Mouse (Mus musculus): ENCODE data around the gene Rs1. TPM values are rescaled to one million over a fixed set of nuclear protein-coding genes. Genes with fewer than 3 reads are reported as not detected.

The Rs1 gene
- polyA plus RNA-seq, 1 experiment = 0.02 TPM

DNA sequence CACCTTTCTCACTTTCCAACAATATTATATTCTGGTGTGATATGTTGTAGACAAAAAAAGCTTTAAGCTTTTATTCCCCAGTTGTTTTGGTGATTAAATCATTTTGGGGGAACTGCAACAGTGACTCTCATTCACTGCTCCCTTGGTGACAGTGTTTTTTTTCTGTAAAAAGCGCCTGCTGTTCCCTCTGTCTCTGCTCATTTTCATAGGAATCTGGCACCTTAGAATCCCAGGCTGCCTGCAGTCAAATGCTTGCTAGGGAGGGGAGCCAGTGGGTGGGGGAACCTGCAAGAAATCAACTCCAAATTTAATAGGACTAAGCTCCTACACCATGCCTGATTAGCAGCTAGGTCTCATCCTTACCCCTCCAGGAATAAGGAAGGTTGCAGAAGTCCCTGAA, 5.2 kb downstream of the Rs1 start:
- H3K27me3 ChIP-seq (ENCODE audit: control insufficient read depth, insufficient read depth, low read length) = no peaks in the 10 kb centered on the region
- no peak overlapping the region for H3K27ac ChIP-seq (ENCODE audit: control insufficient read depth, insufficient read depth, low read depth, low read length)
- H3K4me1 ChIP-seq (ENCODE audit: control insufficient read depth, insufficient read depth, low read length) = no peaks in the 10 kb centered on the region
- no peak overlapping the region for H3K4me3 ChIP-seq (ENCODE audit: control insufficient read depth, low read depth, low read length)
- TF ChIP-seq CTCF (IDR thresholded peaks at IDR 0.05; ENCODE audit: control insufficient read depth, insufficient read depth, insufficient replicate concordance, low read depth, low read length) (no peak), POLR2A (IDR thresholded peaks at IDR 0.05; ENCODE audit: control insufficient read depth, low read depth, low read length) (no peak)
- no peaks in the 10 kb centered on the region for H3K36me3 ChIP-seq (ENCODE audit: control insufficient read depth, insufficient read depth, low read length)

DNA sequence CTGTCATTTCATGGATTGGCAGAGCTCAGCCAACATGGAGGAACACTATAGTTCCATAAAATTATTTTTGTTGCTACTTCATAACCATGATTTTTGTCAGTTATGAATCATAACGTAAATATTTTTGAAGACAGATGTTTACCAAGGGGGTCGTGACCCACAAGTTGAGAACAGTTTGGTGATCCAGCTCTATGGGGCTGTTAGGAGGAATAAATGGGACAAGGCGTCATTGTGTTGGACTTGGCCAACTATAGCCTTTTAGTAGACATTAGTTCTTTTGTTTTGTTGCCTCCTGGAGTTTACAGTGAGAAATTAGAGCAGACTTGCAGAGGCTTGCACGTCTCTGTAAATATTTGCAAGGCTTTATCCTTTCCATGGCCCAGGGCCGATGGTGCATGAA, 14.5 kb downstream of the Rs1 start:
- Histone ChIP-seq H3K27me3 (ENCODE audit: control insufficient read depth, insufficient read depth, low read length) (no peaks in the 10 kb centered on the region), H3K36me3 (ENCODE audit: control insufficient read depth, insufficient read depth, low read length) (no peaks in the 10 kb centered on the region), H3K4me1 (ENCODE audit: control insufficient read depth, insufficient read depth, low read length) (no peaks in the 10 kb centered on the region), H3K27ac (ENCODE audit: control insufficient read depth, insufficient read depth, low read depth, low read length) (no peak overlapping the region), H3K4me3 (ENCODE audit: control insufficient read depth, low read depth, low read length) (no peak overlapping the region)
- TF ChIP-seq POLR2A (IDR thresholded peaks at IDR 0.05; ENCODE audit: control insufficient read depth, low read depth, low read length) (no peak), CTCF (IDR thresholded peaks at IDR 0.05; ENCODE audit: control insufficient read depth, insufficient read depth, insufficient replicate concordance, low read depth, low read length) (no peak)

DNA sequence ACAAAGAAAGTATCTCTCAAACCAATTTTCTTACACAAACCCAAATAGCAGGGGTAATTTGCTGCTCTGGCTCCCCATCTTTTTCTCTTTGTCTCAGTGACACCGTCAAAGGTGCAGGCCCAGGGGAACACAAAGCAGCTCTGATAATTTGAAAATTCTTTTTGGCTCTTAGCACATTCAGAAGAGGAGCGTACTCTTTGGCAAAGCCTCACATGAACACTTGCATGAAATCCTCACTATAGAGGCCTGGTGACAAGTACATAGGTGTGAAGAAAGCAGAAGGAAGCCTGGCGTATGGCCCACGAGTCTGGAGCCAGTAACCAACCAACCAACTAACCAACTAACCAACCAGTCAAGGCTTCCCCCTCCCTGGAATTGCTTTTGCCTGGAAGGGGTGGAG, 27.1 kb downstream of the Rs1 start:
- no peaks in the 10 kb centered on the region for H3K36me3 ChIP-seq (ENCODE audit: control insufficient read depth, insufficient read depth, low read length)
- TF ChIP-seq CTCF (IDR thresholded peaks at IDR 0.05; ENCODE audit: control insufficient read depth, insufficient read depth, insufficient replicate concordance, low read depth, low read length) (no peak), POLR2A (IDR thresholded peaks at IDR 0.05; ENCODE audit: control insufficient read depth, low read depth, low read length) (no peak)
- H3K4me1 ChIP-seq (ENCODE audit: control insufficient read depth, insufficient read depth, low read length) = no peaks in the 10 kb centered on the region
- H3K4me3 ChIP-seq (ENCODE audit: control insufficient read depth, low read depth, low read length) = no peak overlapping the region
- H3K27ac ChIP-seq (ENCODE audit: control insufficient read depth, insufficient read depth, low read depth, low read length) = no peak overlapping the region
- H3K27me3 ChIP-seq (ENCODE audit: control insufficient read depth, insufficient read depth, low read length) = no peaks in the 10 kb centered on the region

DNA sequence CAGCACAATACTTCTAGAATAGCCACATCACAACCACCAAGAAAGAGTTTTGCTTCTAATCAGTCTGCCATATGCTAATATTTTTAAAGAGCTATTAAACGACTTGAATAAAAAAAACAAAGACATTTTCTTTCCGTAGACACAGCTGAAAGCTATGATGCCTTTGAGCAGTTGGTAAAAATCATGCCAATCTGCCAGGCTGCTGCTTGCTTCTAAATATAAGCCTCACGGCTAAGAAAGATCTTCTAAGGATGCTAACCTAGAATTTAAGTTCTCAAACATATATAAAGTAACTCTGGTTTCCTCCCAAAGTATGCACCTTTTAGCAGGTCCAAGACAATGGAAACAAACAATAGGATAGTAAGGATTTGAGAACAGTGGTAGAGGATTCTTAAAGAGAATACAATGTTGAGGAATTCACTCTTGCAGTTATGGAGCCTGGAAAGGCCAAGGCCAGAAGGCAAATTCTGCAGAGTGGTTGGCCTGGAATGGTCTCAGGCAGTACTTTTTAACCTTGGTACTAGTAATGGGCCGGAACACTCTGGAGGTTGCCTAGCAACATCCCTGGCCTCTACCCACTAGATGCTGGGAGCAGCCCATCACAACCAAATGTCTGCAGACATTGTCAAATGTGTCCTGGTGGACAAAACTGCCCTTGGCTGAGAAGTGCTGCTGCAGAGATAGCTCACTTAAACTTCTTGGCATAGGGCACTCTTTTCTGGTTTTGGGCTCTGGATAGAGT, 36.8 kb downstream of the Rs1 start:
- H3K27me3 ChIP-seq (ENCODE audit: control insufficient read depth, insufficient read depth, low read length) = no peaks in the 10 kb centered on the region

DNA sequence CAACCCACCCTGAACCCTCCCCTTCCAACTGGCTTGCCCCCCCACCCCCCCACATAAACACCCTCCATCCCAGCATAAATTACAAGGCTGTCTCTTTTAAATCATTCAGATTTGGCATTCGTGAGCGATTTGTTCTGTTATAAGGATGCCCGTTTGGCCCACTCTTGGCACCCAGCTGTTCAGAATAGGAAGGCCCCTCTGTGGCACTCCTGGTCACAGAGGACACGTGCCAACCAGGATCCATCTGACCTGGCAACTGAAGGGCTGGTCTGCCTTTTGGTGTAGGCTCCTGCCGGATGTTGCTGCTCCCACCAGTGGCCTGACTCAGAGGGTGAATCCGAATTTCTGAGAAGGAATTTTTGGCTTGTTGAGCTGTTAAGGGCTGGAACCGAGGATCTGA, 40.4 kb downstream of the Rs1 start:
- Histone ChIP-seq H3K4me1 (ENCODE audit: control insufficient read depth, insufficient read depth, low read length) (no peaks in the 10 kb centered on the region), H3K4me3 (ENCODE audit: control insufficient read depth, low read depth, low read length) (no peak overlapping the region), H3K27ac (ENCODE audit: control insufficient read depth, insufficient read depth, low read depth, low read length) (no peak overlapping the region), H3K36me3 (ENCODE audit: control insufficient read depth, insufficient read depth, low read length) (no peaks in the 10 kb centered on the region), H3K27me3 (ENCODE audit: control insufficient read depth, insufficient read depth, low read length) (no peaks in the 10 kb centered on the region)
- TF ChIP-seq POLR2A (IDR thresholded peaks at IDR 0.05; ENCODE audit: control insufficient read depth, low read depth, low read length) (no peak), CTCF (IDR thresholded peaks at IDR 0.05; ENCODE audit: control insufficient read depth, insufficient read depth, insufficient replicate concordance, low read depth, low read length) (no peak)

More for the DNA sequence above, 36.8 kb downstream of the Rs1 start:
- Histone ChIP-seq H3K4me3 (ENCODE audit: control insufficient read depth, low read depth, low read length) (no peak overlapping the region), H3K36me3 (ENCODE audit: control insufficient read depth, insufficient read depth, low read length) (no peaks in the 10 kb centered on the region), H3K4me1 (ENCODE audit: control insufficient read depth, insufficient read depth, low read length) (no peaks in the 10 kb centered on the region), H3K27ac (ENCODE audit: control insufficient read depth, insufficient read depth, low read depth, low read length) (no peak overlapping the region)
- TF ChIP-seq CTCF (IDR thresholded peaks at IDR 0.05; ENCODE audit: control insufficient read depth, insufficient read depth, insufficient replicate concordance, low read depth, low read length) (no peak), POLR2A (IDR thresholded peaks at IDR 0.05; ENCODE audit: control insufficient read depth, low read depth, low read length) (no peak)

Other genes with a start within 250 kb of the Rs1 start
- gene Ppef1, start 32.2 kb upstream of the Rs1 start, polyA plus RNA-seq (2012; rRNA removed) = 6.4 and 7.3 TPM in 2 replicates
- gene Gja6, start 139.0 kb downstream of the Rs1 start, polyA plus RNA-seq (2012; rRNA removed) = 3.9 and 5.9 TPM in 2 replicates
- 9.8 and 10.5 TPM in 2 replicates for gene Cdkl5, start 226.7 kb downstream of the Rs1 start, polyA plus RNA-seq (2012; rRNA removed)

Measured in testis, adult 2 months (tissue).